Mouse (Mus musculus): ENCODE data around the gene Nat8f2. TPM values are rescaled to one million over a fixed set of nuclear protein-coding genes. Genes with fewer than 3 reads are reported as not detected.

The Nat8f2 gene
- polyA plus RNA-seq, 1 experiment = 0.31 TPM

- no peak for DNase-seq
- Histone ChIP-seq H3K4me3 (replicated peaks; ENCODE audit: insufficient read depth, low read depth, low read length) (no peak overlapping the region), H3K27ac (ENCODE audit: insufficient read depth, low read length) (no peak overlapping the region), H3K27me3 (ENCODE audit: control insufficient read depth, insufficient read depth, low read length) (no peaks in the 10 kb centered on the region), H3K4me1 (ENCODE audit: control insufficient read depth, insufficient read depth, low read length) (no peaks in the 10 kb centered on the region)
- no peak for TF ChIP-seq CTCF (IDR thresholded peaks at IDR 0.05; ENCODE audit: borderline replicate concordance, insufficient read depth, low read depth, low read length)
- no peak for TF ChIP-seq POLR2A (IDR thresholded peaks at IDR 0.05; ENCODE audit: borderline replicate concordance, insufficient read depth, low read length)
- WGBS = 93% methylated on average over 2 of the region's 2 CpGs
These were observed 43.1 kb downstream of the Nat8f2 start for GRCm38 (mm10) chr6:85825886-85826285.

- 85% methylated on average over 1 of the region's 1 CpGs for WGBS
- no peak for DNase-seq
- H3K4me3 ChIP-seq (replicated peaks; ENCODE audit: insufficient read depth, low read depth, low read length) = no peak overlapping the region
- no peaks in the 10 kb centered on the region for H3K4me1 ChIP-seq (ENCODE audit: control insufficient read depth, insufficient read depth, low read length)
- no peaks in the 10 kb centered on the region for H3K27me3 ChIP-seq (ENCODE audit: control insufficient read depth, insufficient read depth, low read length)
- no peak for TF ChIP-seq CTCF (IDR thresholded peaks at IDR 0.05; ENCODE audit: borderline replicate concordance, insufficient read depth, low read depth, low read length)
- no peak for TF ChIP-seq POLR2A (IDR thresholded peaks at IDR 0.05; ENCODE audit: borderline replicate concordance, insufficient read depth, low read length)
- no peak overlapping the region for H3K27ac ChIP-seq (ENCODE audit: insufficient read depth, low read length)
These were observed 45.4 kb downstream of the Nat8f2 start for GRCm38 (mm10) chr6:85823382-85824090.

- no peaks in the 10 kb centered on the region for H3K27me3 ChIP-seq (ENCODE audit: control insufficient read depth, insufficient read depth, low read length)
- H3K27ac ChIP-seq (ENCODE audit: insufficient read depth, low read length) = no peak overlapping the region
- no peaks in the 10 kb centered on the region for H3K4me1 ChIP-seq (ENCODE audit: control insufficient read depth, insufficient read depth, low read length)
- TF ChIP-seq POLR2A (IDR thresholded peaks at IDR 0.05; ENCODE audit: borderline replicate concordance, insufficient read depth, low read length) (no peak), CTCF (IDR thresholded peaks at IDR 0.05; ENCODE audit: borderline replicate concordance, insufficient read depth, low read depth, low read length) (no peak)
- 81% methylated on average over 4 of the region's 4 CpGs for WGBS
- DNase-seq = no peak
- H3K4me3 ChIP-seq (replicated peaks; ENCODE audit: insufficient read depth, low read depth, low read length) = no peak overlapping the region
These were observed 46.7 kb downstream of the Nat8f2 start for GRCm38 (mm10) chr6:85822286-85822685.

GRCm38 (mm10) chr6:85820837-85821236, 48.1 kb downstream of the Nat8f2 start, which contains the start of the genes Nat8f6 and Nat8f5:
Gene Nat8f6 (minus strand): TSS chr6:85820954.
Gene Nat8f5 (minus strand): TSS chr6:85820972.
- TF ChIP-seq POLR2A (IDR thresholded peaks at IDR 0.05; ENCODE audit: borderline replicate concordance, insufficient read depth, low read length) = no peak
- no peak for TF ChIP-seq CTCF (IDR thresholded peaks at IDR 0.05; ENCODE audit: borderline replicate concordance, insufficient read depth, low read depth, low read length)
- WGBS = 82% methylated on average over 5 of the region's 5 CpGs
- DNase-seq = no peak
- H3K4me1 ChIP-seq (ENCODE audit: control insufficient read depth, insufficient read depth, low read length) = no peaks in the 10 kb centered on the region
- no peak within 1 kb of the TSS for H3K4me3 ChIP-seq (replicated peaks; ENCODE audit: insufficient read depth, low read depth, low read length)
- H3K27me3 ChIP-seq (ENCODE audit: control insufficient read depth, insufficient read depth, low read length) = no peaks in the 10 kb centered on the region
- H3K27ac ChIP-seq (ENCODE audit: insufficient read depth, low read length) = no peak within 1 kb of the TSS

- TF ChIP-seq CTCF (IDR thresholded peaks at IDR 0.05; ENCODE audit: borderline replicate concordance, insufficient read depth, low read depth, low read length) (no peak), POLR2A (IDR thresholded peaks at IDR 0.05; ENCODE audit: borderline replicate concordance, insufficient read depth, low read length) (no peak)
- no peaks in the 10 kb centered on the region for H3K27me3 ChIP-seq (ENCODE audit: control insufficient read depth, insufficient read depth, low read length)
- no peak overlapping the region for H3K4me3 ChIP-seq (replicated peaks; ENCODE audit: insufficient read depth, low read depth, low read length)
- DNase-seq = no peak
- H3K4me1 ChIP-seq (ENCODE audit: control insufficient read depth, insufficient read depth, low read length) = no peaks in the 10 kb centered on the region
- H3K27ac ChIP-seq (ENCODE audit: insufficient read depth, low read length) = no peak overlapping the region
- 15% methylated on average over 1 of the region's 1 CpGs for WGBS
These were observed 50.6 kb downstream of the Nat8f2 start for GRCm38 (mm10) chr6:85818338-85818737.

Other genes starting within 250 kb of the Nat8f2 start
- 0.62 and 0.65 TPM in 2 replicates for gene Nat8f7, start 156.0 kb downstream of the Nat8f2 start, polyA plus RNA-seq (2012; rRNA removed)
- gene Nat8f3, start 103.4 kb downstream of the Nat8f2 start, polyA plus RNA-seq (2012; rRNA removed) = 10.3 and 11.3 TPM in 2 replicates
- gene Nat8f6, start 48.2 kb downstream of the Nat8f2 start, polyA plus RNA-seq (2012; rRNA removed) = 2.2 and 4.0 TPM in 2 replicates
- 7.3 and 9.1 TPM in 2 replicates for gene Nat8f5, start 48.2 kb downstream of the Nat8f2 start, polyA plus RNA-seq (2012; rRNA removed)
- 4.2 and 6.3 TPM in 2 replicates for gene Nat8, start 37.1 kb downstream of the Nat8f2 start, polyA plus RNA-seq (2012; rRNA removed)
- gene Nat8f4, start 35.7 kb upstream of the Nat8f2 start, polyA plus RNA-seq (2012; rRNA removed) = 9.8 and 10.2 TPM in 2 replicates
- gene Tprkb, start 42.7 kb upstream of the Nat8f2 start, polyA plus RNA-seq (2012; rRNA removed) = 141 and 158 TPM in 2 replicates
- gene Nat8f1, start 46.5 kb upstream of the Nat8f2 start, polyA plus RNA-seq (2012; rRNA removed) = 49.1 and 54.0 TPM in 2 replicates
- gene Dusp11, start 92.5 kb upstream of the Nat8f2 start, polyA plus RNA-seq (2012; rRNA removed) = 143 and 150 TPM in 2 replicates
- gene Figla, start 147.0 kb upstream of the Nat8f2 start, polyA plus RNA-seq (2012; rRNA removed) = not detected in 2 replicates
- 54.9 and 56.2 TPM in 2 replicates for gene Add2, start 159.5 kb upstream of the Nat8f2 start, polyA plus RNA-seq (2012; rRNA removed)

Data from cerebellum, adult 2 months (tissue).